Mouse (Mus musculus): ENCODE data around the gene Map2k2.
"Not testable (repeated sequence)": the region's sequence is repeated elsewhere in the genome, so short reads cannot be mapped to it uniquely, and the experiment has no call there.

The Map2k2 gene

DNA sequence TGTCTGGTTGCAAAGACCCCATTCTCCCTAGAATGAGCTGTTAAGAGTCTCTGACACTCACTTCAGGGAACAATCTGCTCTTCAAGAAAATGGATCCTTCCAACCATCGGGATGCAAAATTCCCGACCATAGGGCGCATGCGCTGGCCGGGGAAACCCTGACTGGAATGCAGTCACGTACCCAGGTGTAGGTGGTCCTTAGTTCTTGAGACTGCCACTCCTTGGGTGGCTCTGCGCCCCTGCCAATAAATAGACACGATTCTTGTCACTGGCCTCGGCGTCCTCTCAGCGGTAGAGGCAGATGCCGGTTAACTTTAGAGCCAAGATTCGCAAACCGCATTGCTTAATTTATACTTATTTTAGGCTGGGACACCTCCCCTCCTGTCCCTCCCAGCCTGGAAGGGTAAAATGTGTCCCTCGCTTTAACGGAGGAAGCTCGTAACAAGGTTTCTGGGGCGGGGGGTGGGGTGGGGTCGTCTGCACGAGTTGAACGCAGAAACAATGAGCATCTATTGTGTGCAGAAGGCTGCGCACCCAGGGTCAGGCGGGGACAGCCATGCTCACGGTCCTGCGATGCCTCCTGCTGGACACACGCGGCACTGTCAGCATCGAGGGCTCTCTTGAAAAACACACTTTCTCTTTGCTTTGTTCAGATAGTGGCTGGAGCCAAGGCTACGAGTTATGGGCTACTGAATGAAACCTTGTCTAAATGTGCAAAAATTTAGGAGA, 69.1 kb downstream of the Map2k2 start:
- peak; percentile 89 to 96 for DNase-seq (ENCODE audit: inconsistent age in 2 of 2, low spot score in 1 of 2)

DNA sequence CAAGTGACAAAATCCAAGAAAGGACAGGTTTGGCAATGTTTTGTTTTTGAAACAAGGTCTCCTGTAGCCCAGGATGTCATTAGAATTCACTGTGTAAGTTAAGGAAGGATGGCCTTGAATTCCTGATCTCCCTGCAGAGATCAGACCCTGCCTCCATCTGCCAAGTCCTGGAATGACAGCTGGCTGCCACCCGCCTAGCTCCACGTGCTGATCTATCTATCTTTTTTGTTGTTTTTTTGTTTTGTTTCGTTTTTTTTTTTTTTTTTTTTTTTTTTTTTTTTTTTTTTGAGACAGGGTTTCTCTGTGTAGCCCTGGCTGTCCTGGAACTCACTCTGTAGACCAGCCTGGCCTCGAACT, 69.6 kb downstream of the Map2k2 start:
- not testable (repeated sequence) for DNase-seq (ENCODE audit: inconsistent age in 2 of 2, low spot score in 1 of 2)

DNA sequence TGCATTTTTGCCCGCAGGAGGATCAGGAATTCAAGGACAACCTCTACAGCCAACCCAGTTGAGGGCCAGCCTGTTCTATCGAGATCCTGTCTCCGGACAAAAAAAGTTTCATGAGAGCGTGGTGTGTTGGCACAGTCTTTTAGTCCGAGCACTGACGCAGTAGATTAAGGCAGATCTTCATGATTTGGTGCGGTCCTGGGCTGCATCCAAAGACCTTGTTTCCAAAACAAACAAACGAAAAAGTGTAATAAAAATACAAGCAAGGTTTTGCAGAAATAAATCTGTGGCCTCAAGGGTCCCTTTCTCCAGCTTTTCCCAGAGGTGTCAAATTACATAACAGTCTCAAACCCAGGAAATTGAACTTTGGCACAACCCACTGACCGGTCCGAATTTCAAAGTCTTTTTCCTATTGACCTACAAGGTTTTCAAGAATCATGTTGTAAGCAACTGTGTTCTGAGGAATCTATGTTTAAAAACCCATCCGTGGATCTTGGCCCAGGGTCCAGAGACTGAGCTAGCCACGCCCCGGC, 70.3 kb downstream of the Map2k2 start:
- peak in 1 of 2 experiments; percentile 69 for DNase-seq (ENCODE audit: inconsistent age in 2 of 2, low spot score in 1 of 2)

DNA sequence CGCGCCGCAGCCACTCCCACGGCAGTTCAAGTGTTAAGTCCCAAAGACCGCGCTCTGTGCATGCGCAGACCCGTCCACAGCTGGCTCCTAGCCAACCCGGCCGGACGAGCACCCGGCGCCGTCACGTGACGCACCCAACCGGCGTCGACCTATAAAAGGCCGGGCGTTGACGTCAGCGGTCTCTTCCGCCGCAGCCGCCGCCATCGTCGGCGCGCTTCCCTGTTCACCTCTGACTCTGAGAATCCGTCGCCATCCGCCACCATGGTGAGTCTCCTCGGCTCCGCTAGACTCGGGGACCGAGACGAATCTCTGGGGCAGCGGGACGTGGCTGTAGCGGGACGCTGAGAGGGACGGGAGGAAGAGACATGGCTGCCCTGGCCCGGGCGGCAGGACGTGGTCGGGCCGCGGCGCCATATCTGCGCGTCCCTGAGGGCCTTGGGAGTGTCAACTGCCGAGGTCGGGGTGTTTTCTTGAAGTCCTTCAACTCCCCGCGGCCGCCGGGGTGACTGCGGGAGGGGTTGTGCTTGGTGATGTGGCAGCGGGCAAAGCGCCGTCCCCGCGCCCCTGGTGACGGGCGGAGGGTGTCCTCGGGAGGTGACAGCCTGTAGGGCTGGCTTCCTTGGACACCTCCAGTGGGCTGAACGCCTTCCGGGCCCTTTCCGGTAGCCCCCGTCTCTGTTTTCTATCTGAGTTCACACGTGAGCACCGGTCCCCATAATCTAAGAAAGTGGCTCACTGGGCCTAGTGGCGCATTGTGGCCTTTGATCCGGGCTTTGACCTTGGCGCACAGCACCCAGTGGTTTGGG, 71.0 kb downstream of the Map2k2 start, which contains the start of gene Eef2:
Gene Eef2 (plus strand): TSS at position 166 of the 806 bp plus-strand sequence.
- peak; percentile 99 to 100 for DNase-seq (ENCODE audit: inconsistent age in 2 of 2, low spot score in 1 of 2)

DNA sequence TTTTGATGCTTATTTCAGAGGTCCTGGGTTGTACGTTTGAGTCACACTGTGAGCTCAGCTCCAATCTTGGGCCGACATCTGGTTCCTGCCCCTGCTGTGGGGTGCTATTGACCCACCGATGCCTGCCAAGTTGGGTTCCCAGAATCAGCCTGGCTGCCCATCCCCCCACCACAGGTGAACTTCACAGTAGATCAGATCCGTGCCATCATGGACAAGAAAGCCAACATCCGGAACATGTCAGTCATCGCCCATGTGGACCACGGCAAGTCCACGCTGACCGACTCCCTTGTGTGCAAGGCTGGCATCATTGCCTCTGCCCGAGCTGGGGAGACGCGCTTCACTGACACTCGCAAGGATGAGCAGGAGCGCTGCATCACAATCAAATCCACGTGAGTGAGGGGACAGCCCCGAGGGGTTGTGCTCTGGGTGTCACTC, 71.8 kb downstream of the Map2k2 start:
- peak in 1 of 2 experiments; percentile 83 for DNase-seq (ENCODE audit: inconsistent age in 2 of 2, low spot score in 1 of 2)

DNA sequence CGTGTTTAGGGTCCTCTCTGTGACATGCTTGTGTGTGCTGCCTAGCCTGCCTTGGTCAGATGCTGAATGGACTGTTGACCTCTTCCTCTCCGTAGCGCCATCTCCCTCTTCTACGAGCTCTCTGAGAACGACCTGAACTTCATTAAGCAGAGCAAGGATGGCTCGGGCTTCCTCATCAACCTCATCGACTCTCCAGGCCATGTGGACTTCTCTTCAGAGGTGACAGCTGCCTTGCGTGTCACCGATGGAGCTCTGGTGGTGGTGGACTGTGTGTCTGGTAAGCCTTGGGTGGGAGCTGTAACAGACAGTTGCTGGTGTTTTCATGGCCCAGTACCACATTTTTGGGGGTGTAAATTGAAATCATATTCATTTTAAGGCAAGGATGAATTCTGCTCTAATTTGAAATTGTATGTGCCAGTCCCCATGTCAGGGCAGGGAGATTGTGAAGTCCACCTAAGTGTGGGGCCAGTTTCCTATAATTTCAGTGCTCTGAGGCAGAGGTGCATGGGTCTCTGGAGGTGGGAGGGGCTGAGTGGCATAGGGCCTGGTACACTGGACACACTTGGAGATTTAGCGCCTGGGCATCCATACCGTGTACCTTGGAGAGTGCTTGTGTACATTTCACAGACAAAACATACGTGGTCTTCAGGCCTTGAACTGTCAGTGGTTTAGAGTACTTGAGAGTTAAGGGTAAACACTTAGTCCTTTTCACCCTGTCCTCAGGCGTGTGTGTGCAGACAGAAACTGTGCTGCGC, 72.4 kb downstream of the Map2k2 start:
- DNase-seq (ENCODE audit: inconsistent age in 2 of 2, low spot score in 1 of 2), result peak in 1 of 2 experiments; percentile 70

DNA sequence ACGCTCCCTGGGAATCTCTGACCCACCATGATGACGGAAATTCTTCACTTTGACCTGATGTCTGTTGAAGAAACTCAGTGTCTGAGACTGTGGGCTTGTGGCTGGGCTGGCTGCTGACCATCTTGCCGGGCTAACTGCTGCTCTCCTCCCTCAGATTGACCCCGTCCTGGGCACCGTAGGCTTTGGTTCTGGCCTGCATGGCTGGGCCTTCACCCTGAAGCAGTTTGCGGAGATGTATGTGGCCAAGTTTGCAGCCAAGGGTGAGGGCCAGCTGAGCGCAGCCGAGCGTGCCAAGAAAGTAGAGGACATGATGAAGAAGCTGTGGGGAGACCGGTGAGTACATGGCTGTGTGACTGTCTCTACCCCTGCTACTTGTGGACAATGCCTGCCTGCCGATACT, 73.2 kb downstream of the Map2k2 start:
- no peak for DNase-seq (ENCODE audit: inconsistent age in 2 of 2, low spot score in 1 of 2)

DNA sequence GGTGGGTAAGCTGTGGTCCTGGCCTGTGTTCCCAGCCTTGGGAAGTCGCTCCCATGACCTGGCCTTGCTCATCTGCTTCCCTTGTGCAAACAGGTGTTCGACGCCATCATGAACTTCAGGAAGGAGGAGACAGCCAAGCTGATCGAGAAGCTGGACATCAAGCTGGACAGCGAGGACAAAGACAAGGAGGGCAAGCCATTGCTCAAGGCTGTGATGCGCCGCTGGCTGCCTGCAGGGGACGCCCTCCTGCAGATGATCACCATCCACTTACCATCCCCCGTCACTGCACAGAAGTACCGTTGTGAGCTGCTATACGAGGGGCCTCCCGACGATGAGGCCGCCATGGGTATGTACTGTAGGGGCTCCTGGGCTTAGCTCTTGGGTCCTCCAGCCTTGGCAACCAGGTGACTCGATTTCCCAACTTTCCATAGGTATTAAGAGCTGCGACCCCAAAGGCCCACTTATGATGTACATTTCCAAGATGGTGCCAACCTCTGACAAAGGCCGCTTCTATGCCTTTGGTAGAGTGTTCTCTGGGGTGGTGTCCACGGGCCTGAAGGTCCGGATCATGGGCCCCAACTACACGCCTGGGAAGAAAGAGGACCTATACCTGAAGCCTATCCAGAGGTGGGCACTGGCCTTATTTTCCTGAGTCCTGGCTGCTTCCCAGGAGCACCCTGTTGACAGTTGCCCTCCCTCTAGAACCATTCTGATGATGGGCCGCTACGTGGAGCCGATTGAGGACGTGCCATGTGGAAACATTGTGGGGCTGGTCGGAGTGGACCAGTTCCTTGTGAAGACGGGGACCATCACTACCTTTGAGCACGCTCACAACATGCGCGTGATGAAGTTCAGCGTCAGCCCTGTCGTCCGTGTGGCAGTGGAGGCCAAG, 74.0 kb downstream of the Map2k2 start:
- DNase-seq (ENCODE audit: inconsistent age in 2 of 2, low spot score in 1 of 2), result peak in 1 of 2 experiments; percentile 57

DNA sequence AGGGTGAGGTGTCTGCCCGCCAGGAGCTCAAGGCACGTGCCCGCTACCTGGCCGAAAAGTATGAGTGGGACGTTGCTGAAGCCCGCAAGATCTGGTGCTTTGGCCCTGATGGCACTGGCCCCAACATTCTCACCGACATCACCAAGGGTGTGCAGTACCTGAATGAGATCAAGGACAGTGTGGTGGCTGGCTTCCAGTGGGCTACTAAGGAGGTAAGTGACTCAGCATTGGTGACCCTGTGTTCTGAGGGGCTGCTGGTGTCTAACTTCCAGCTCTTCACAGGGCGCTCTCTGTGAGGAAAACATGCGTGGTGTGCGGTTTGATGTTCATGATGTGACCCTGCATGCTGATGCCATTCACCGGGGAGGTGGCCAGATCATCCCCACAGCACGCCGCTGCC, 75.2 kb downstream of the Map2k2 start:
- peak in 1 of 2 experiments; percentile 66 for DNase-seq (ENCODE audit: inconsistent age in 2 of 2, low spot score in 1 of 2)

DNA sequence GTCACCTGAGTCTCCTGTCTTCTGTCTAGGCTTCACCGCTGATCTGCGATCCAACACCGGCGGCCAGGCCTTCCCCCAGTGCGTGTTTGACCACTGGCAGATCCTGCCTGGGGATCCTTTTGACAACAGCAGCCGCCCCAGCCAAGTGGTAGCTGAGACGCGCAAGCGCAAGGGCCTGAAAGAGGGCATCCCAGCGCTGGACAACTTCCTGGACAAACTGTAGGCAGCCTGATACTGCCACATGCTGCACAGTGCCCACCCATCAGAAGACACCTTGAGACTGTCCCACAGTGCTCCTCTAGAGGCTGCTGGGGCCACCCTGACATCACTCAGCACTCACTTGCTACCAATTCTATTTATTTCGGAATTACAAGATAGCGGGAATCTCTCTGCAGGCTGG, 76.1 kb downstream of the Map2k2 start:
- DNase-seq (ENCODE audit: inconsistent age in 2 of 2, low spot score in 1 of 2), result peak; percentile 45 to 65

DNA sequence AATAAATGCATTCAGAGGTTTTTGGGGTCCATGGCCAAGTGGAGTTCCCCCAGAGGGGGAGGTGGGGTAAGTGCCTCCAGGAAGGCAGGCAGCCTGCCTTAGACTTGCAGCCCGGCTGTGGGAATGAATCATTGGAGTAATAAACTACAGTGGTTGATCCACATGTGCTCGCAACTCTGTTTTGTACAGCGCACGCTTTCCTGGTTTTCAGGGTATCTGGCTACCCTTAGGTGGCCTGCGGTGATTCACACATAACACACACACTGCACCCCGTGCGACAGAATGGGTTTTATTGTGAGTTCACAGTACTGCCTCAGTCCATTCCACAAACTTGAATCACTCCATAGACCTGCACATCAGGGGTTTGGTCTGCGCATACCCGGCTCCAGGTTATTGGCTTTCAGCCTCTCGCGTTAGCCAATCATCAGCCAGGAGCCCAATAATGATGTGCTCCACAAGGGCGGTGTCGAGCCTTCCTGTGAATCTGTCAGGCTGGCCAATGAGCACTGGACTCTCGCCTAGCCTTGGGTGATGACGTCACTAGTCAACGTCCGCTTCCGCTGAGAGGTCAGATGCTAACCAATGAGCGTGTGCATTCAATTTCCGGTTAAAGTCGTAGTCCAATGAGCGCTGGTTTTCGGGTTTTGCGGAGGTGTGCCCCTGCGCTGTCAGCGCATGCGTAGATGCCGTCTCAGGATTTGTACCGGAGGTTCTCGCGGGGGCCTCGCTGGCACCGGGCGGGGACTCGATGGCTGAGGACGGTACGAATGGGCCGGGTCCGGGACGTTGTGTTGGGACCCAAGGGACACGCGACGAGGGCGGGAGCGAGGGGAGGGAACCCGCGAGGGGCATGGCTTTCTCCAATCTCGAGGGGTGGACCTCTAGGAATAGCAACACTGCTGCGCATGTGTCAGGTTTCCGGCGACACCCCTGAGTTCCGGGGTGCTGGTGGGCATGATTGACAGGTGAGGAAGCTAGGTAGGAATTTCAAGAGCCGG, 76.9 kb downstream of the Map2k2 start, which contains the start of gene Dapk3:
Gene Dapk3 (plus strand): TSS at position 670 of the 998 bp plus-strand sequence.
- DNase-seq (ENCODE audit: inconsistent age in 2 of 2, low spot score in 1 of 2), result peak; percentile 98 to 99

Measured in adrenal gland, adult (tissue).